Mouse (Mus musculus) midbrain, embryonic 14.5 days (tissue): ENCODE results near the gene Myo16. TPM values are rescaled to one million over a fixed set of nuclear protein-coding genes. Genes with fewer than 3 reads are reported as not detected.

Experiments used
- ATAC-seq: fragments of 200-750 bp; cut with Nextera tagmentation; 2 replicates; pipeline ENCODE4 v1.8.0; 2017; ENCODE audit warnings: moderate number of reproducible peaks, moderate library complexity; ENCODE audit not compliant: low FRiP score, low TSS enrichment
- DNase-seq: peaks from one replicate; pipeline ENCODE4 v3.0.0-alpha.2; 2015
- H3K27ac ChIP-seq: fragments of 300-500 bp; sonication (generic); replicated peaks from 2 replicates; pipeline ENCODE4 v1.5.1; 2014; ENCODE audit warnings: mild to moderate bottlenecking, low read depth, low read length, moderate library complexity
- H3K27me3 ChIP-seq: fragments of 300-500 bp; sonication (generic); 2 replicates; pipeline ENCODE4 v1.6.1; 2014; ENCODE audit warnings: low read length, control low read depth, mixed read lengths; ENCODE audit not compliant: control insufficient read depth, insufficient read depth
- H3K36me3 ChIP-seq: fragments of 300-500 bp; sonication (generic); 2 replicates; pipeline ENCODE4 v1.6.1; 2014; ENCODE audit warnings: low read length, control low read depth; ENCODE audit not compliant: control insufficient read depth, insufficient read depth
- H3K4me1 ChIP-seq: fragments of 300-500 bp; sonication (generic); 2 replicates; pipeline ENCODE4 v1.6.1; 2014; ENCODE audit warnings: mild to moderate bottlenecking, antibody characterized with exemption, low read length, control low read depth; ENCODE audit not compliant: control insufficient read depth, insufficient read depth
- H3K4me2 ChIP-seq: fragments of 300-500 bp; sonication (generic); 2 replicates; pipeline ENCODE4 v1.6.1; 2014; ENCODE audit warnings: mild to moderate bottlenecking, low read length, moderate library complexity
- H3K4me3 ChIP-seq: fragments of 300-500 bp; sonication (generic); replicated peaks from 2 replicates; pipeline ENCODE4 v1.5.1; 2014; ENCODE audit warnings: low read depth, low read length
- H3K9ac ChIP-seq: fragments of 300-500 bp; sonication (generic); replicated peaks from 2 replicates; pipeline ENCODE4 v1.6.1; 2014; ENCODE audit warnings: mild to moderate bottlenecking, low read length, moderate library complexity
- H3K9me3 ChIP-seq: fragments of 300-500 bp; sonication (generic); 2 replicates; pipeline ENCODE4 v1.6.1; 2016; ENCODE audit warnings: low read length, control low read depth, mixed read lengths; ENCODE audit not compliant: control insufficient read depth
- WGBS: fragments of 180-500 bp; shearing (Covaris S2); extraction: QIAGEN DNeasy Blood & Tissue Kit; methylation state at CpG from one replicate; pipeline ENCODE4 v1.1.7; 2014; 5-methylcytosine and 5-hydroxymethylcytosine counted together
- polyA plus RNA-seq: library from polyadenylated mRNA; unstranded; fragments of >200 nt; fragmentation: Nextera tagmentation; extraction: Ambion mirVana; gene quantifications from 2 replicates; pipeline ENCODE4 v1.2.1, GENCODE M21; 2014

The Myo16 gene
- polyA plus RNA-seq, 1 experiment from 2014 or later = 6.1 TPM

DNA sequence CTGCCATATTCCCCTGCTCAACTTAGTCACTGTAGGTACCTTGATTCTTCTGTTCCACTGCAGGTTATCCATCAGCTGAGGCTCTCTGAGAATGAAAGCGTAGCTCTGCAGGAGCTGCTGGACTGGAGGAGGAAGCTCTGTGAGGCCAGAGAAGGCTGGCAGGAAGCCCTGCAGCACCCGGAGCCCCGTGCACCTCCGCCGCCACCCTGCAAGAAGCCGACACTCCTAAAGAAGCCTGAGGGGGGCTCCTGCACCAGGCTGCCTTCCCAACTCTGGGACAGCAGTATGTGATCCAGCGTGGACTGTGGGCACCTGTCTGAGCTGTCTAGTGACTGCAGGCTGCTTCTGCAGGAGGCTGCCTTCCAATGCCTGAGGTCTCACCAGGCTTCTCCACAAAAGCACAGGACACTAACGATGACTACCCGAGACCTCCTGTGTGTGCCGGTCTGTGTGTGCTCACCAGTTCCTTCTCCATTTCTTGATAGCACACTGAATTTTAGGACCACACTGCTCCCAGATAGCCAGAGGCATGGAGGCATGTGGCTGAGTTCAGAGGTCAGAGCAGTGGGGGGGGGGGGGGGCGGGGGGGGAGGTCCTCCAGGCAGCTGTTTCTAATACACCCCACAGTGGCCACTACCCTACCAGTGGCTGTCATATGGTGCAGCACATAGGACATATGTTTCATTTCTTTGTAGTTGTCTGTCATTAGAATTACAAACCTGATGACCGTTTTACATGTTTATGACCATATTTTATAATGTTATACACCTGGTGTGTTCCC, 479.8 kb downstream of the Myo16 start:
- Histone ChIP-seq H3K4me2 (no peak overlapping the region), H3K36me3 (no peaks in the 10 kb centered on the region), H3K9me3 (no peaks in the 10 kb centered on the region), H3K9ac (no peak overlapping the region), H3K27me3 (no peaks in the 10 kb centered on the region), H3K4me3 (no peak overlapping the region), H3K4me1 (peaks cover 5% of the 10 kb centered on the region; the same call in 1 of the 2 replicates), H3K27ac (no peak overlapping the region)
- ATAC-seq (no peak), DNase-seq (no peak)
- 61% methylated on average over 12 of the region's 12 CpGs for WGBS

DNA sequence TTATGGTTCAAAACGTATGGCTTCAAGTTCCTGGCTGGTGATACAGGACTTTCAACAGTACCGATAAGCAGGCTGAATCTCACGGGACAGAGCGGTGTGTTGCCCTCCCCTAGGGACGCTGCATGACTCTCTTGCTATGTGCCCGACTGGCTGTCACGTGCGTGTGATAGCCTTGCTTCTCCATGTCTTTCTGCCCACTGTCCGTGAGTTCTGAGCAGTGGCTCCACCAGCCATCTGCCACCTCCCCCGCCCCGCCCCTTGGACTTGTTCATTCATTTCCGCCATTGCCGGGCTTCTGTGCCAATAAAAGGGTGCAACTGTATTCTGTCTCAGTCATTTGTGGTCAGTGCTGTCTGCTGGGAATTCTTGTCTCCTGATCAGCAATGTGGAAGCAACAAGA, 480.7 kb downstream of the Myo16 start:
- Histone ChIP-seq H3K9me3 (no peaks in the 10 kb centered on the region), H3K27me3 (no peaks in the 10 kb centered on the region), H3K27ac (no peak overlapping the region), H3K36me3 (no peaks in the 10 kb centered on the region), H3K4me2 (no peak overlapping the region), H3K4me1 (peaks cover 5% of the 10 kb centered on the region; the same call in 1 of the 2 replicates), H3K4me3 (no peak overlapping the region), H3K9ac (no peak overlapping the region)
- DNase-seq (no peak), ATAC-seq (no peak)
- 75% methylated on average over 13 of the region's 13 CpGs for WGBS

- no peak for DNase-seq
- Histone ChIP-seq H3K9ac (no peak overlapping the region), H3K27me3 (no peaks in the 10 kb centered on the region), H3K4me3 (no peak overlapping the region), H3K27ac (no peak overlapping the region), H3K36me3 (no peaks in the 10 kb centered on the region), H3K4me1 (no peaks in the 10 kb centered on the region; the same call in 1 of the 2 replicates), H3K9me3 (no peaks in the 10 kb centered on the region), H3K4me2 (no peak overlapping the region)
- 93% methylated on average over 8 of the region's 8 CpGs for WGBS
- no peak for ATAC-seq
Observed at GRCm38 (mm10) chr8:10638871-10639270, 485.2 kb downstream of the Myo16 start.

- H3K9ac ChIP-seq = no peak overlapping the region
- 90% methylated on average over 9 of the region's 9 CpGs for WGBS
- H3K4me2 ChIP-seq = no peak overlapping the region
- H3K36me3 ChIP-seq = no peaks in the 10 kb centered on the region
- H3K27me3 ChIP-seq = no peaks in the 10 kb centered on the region
- DNase-seq = no peak
- H3K4me3 ChIP-seq = no peak overlapping the region
- no peaks in the 10 kb centered on the region for H3K9me3 ChIP-seq
- H3K27ac ChIP-seq = no peak overlapping the region
- no peak for ATAC-seq
- 0 out of 2 replicates have a peak, but pooled peaks cover 6% of the 10 kb centered on the region for H3K4me1 ChIP-seq
Observed at GRCm38 (mm10) chr8:10640176-10640810, 486.6 kb downstream of the Myo16 start.

GRCm38 (mm10) chr8:10640859-10641258, 487.1 kb downstream of the Myo16 start:
- no peak overlapping the region for H3K4me2 ChIP-seq
- no peaks in the 10 kb centered on the region for H3K9me3 ChIP-seq
- ATAC-seq (no peak), DNase-seq (no peak)
- H3K9ac ChIP-seq = no peak overlapping the region
- H3K27ac ChIP-seq = no peak overlapping the region
- H3K36me3 ChIP-seq = no peaks in the 10 kb centered on the region
- H3K4me3 ChIP-seq = no peak overlapping the region
- H3K27me3 ChIP-seq = no peaks in the 10 kb centered on the region
- H3K4me1 ChIP-seq = 0 out of 2 replicates have a peak, but pooled peaks cover 6% of the 10 kb centered on the region
- 85% methylated on average over 7 of the region's 7 CpGs for WGBS

GRCm38 (mm10) chr8:10641343-10641742, 487.6 kb downstream of the Myo16 start:
- Histone ChIP-seq H3K4me2 (no peak overlapping the region), H3K27me3 (no peaks in the 10 kb centered on the region), H3K4me3 (no peak overlapping the region), H3K9me3 (no peaks in the 10 kb centered on the region), H3K36me3 (no peaks in the 10 kb centered on the region), H3K4me1 (0 out of 2 replicates have a peak, but pooled peaks cover 6% of the 10 kb centered on the region), H3K27ac (no peak overlapping the region), H3K9ac (no peak overlapping the region)
- no peak for ATAC-seq
- no peak for DNase-seq

- no peak overlapping the region for H3K4me2 ChIP-seq
- no peak overlapping the region for H3K27ac ChIP-seq
- 93% methylated on average over 4 of the region's 4 CpGs for WGBS
- ATAC-seq (no peak), DNase-seq (no peak)
- no peak overlapping the region for H3K9ac ChIP-seq
- no peaks in the 10 kb centered on the region for H3K36me3 ChIP-seq
- H3K9me3 ChIP-seq = no peaks in the 10 kb centered on the region
- H3K4me1 ChIP-seq = 0 out of 2 replicates have a peak, but pooled peaks cover 6% of the 10 kb centered on the region
- H3K27me3 ChIP-seq = no peaks in the 10 kb centered on the region
- H3K4me3 ChIP-seq = no peak overlapping the region
Observed at GRCm38 (mm10) chr8:10643244-10643643, 489.5 kb downstream of the Myo16 start.

DNA sequence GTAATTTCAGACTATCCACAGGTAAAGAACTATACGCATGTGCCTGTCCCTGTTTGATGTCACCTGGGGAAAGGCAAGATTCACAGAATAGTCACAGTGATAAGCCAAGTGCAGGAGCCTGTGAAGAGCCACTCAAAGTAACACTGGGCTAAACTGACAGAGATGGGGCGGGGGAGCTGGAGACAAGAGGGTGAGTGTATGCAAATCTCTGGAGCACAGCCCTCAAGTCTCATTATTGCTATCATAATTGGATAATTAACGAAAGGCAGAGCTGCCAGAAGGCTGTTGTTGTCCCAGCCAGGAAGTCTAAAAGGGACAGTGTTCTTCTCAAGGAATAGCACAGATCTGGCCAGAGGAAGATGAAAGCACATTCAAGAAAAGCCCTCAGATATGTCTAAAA, 490.8 kb downstream of the Myo16 start:
- DNase-seq (no peak), ATAC-seq (no peak)
- Histone ChIP-seq H3K27me3 (no peaks in the 10 kb centered on the region), H3K4me3 (no peak overlapping the region), H3K9me3 (no peaks in the 10 kb centered on the region), H3K4me2 (no peak overlapping the region), H3K27ac (no peak overlapping the region), H3K4me1 (0 out of 2 replicates have a peak, but pooled peaks cover 6% of the 10 kb centered on the region), H3K36me3 (no peaks in the 10 kb centered on the region), H3K9ac (no peak overlapping the region)
- 48% methylated on average over 3 of the region's 3 CpGs for WGBS

GRCm38 (mm10) chr8:10645740-10646139, 492.0 kb downstream of the Myo16 start:
- Histone ChIP-seq H3K4me3 (no peak overlapping the region), H3K9ac (no peak overlapping the region), H3K27ac (no peak overlapping the region), H3K9me3 (no peaks in the 10 kb centered on the region), H3K27me3 (no peaks in the 10 kb centered on the region), H3K36me3 (no peaks in the 10 kb centered on the region), H3K4me1 (0 out of 2 replicates have a peak, but pooled peaks cover 6% of the 10 kb centered on the region), H3K4me2 (no peak overlapping the region)
- DNase-seq (no peak), ATAC-seq (no peak)
- 94% methylated on average over 5 of the region's 5 CpGs for WGBS
